Mouse (Mus musculus) monocyte, adult 2 months (primary cell): ENCODE data around the gene Vrtn.
A peak's percentile ranks its signal among the peaks of the same experiment; 100 is the strongest.

Experiments
- DNase-seq, 2 experiments: peaks; one replicate each; pipeline ENCODE4 v3.0.0; 2022; ENCODE audit warnings: low spot score in 2 of 2, low read depth in 1 of 2

Vrtn gene

DNA sequence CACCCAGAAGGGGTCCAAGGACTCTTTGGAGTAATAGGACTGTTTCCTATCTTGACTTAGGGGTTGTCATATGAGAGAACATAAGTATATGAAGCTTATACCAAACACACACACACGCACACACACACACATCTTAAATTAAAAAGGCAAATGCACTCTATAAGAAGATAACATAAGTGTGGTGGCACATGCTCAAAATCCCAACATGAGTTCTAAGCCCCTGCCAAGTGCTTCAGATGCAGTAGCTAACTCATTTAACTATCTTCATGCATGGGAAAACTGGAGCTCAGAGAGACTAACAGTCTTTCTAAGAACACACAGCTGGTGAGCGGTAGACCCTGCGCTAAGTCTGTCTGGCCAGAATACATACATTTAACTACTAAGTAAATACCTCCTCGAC is 46.7 kb downstream of the Vrtn start:
- no peak for DNase-seq

DNA sequence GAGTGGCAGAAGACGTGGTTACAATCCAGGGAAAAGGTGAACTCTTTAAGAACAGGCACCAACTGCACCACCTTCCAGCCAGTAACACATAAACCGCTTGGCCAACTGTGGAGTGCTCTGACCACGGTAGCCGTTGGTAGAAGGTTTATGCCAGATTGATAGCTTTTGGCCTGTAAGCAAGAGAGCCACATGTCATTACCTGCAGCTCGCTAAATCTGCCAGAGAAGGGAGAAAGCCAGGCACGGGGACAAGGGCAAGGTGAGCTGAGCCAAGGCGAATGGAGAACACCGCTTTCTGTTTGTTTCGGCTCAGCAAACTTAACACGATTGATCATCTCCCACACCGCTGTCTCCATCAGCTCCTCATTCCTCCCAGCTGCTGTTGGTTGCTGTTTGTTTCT is 48.2 kb downstream of the Vrtn start:
- DNase-seq, result no peak

DNA sequence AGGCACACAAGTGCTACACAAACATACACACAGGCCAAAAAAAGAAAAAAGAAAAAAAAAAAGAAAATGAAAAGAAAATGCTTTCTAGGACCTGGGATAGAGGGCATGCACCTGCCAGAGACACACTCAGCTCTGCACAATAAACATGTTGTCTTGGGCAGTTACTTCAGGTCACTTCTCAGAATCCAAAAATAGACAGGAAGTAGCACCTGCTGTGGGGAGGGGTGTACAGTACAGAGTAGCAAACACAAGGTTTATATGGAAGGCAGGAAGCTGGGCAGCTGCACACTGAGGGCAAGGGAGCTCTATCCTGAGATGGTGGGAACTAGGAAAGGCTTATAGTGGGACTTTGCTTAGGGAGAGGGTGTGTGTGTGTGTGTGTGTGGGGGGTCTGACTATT is 50.5 kb downstream of the Vrtn start:
- no peak for DNase-seq

DNA sequence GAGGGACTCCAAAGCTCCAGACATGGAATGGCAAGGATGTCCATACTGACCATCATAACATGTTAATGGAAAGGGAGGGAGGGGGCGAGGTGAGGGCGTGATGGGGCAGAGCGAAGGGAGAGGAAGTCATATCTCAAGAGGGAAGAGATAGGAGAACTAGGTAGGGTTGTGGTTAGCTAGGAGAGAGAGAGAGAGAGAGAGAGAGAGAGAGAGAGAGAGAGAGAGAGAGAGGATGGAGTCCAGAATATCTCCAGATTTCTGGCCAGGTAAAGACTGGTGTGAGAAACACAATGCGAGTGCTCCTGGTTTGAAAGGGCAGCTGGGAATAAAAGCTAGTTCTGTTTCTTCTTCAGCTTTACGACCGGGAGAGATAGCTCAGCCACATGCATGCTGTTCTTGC is 51.3 kb downstream of the Vrtn start:
- DNase-seq, result no peak

DNA sequence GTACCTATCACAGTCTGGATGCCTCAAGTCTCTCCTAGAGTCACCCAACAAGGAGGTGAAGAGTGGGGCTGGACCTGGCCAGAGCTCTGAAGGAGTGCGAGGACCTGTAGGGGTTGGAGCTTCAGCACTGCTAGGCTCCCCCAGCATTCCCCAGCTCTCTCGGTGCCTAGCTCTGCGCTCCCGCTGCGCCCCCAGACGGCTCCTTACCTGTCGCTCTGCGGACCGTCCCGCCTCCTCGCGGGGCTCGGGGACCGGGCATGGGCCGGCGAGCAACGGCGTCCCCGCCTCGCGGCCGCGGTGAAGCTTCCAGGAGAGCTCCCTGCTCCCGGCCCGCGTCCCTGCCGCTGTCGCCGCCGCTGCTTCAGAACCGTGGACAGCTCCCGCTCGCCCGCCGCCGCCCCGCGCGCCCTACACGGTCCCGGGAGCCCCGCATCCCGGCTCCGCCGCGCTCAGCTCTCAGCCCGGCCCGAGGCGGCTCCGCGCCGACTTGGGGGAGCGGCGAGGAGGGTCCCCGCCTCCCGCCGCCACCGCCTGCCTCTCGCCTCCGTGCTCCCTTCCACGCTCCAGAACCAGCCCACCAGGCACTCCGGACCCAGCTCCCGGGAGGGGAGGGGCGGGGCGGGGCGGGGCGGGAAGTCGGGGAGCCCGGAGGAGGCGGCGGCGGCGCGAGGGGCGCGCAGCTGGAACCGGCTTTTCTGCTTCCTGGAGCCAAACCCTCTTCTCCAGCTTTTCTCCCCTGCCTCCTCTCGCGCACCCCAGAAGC is 57.7 kb downstream of the Vrtn start, which contains the start of gene Syndig1l:
TSS of gene Syndig1l (minus strand) at position 513 of the 763 bp plus-strand sequence.
- DNase-seq, result peak; percentile 21 to 37
